8 mouse cellular contexts compared by ENCODE assay signal in genomic region chr15:103183651-103184610, GRCm38 (mm10). TPM values are rescaled to one million over a fixed set of nuclear protein-coding genes. Genes with fewer than 3 reads are reported as not detected.
DNase-seq lines count a peak whose midpoint lies in the region; ATAC-seq and TF ChIP-seq lines count a peak whose summit lies in the region.

No protein-coding gene starts in this region.

- intact Hi-C loops in left cerebral cortex, postnatal 4 days (cut with DNase I) = loop anchor here (5.0 kb wide), 1 partner anchor 123 kb away; no protein-coding TSS in a partner anchor

- peak; percentile 43 for DNase-seq in left cerebral cortex, postnatal 4 days
- DNase-seq in left cerebral cortex, adult 11 months (ENCODE audit: low spot score) = no peak
- peak; percentile 60 for DNase-seq in embryonic facial prominence, embryonic 10.5 days (ENCODE audit: low spot score)
- no peak for DNase-seq in heart, postnatal 0 days (ENCODE audit: low spot score)
- DNase-seq in spleen, postnatal 36 days (ENCODE audit: low spot score in 2 of 2) = no peak
- no peak for DNase-seq in ovary, postnatal 14 days (ENCODE audit: low spot score)
- DNase-seq in adrenal gland, adult 8-10 months = no peak

- peaks cover 4% of the 10 kb centered on the region for H3K36me3 ChIP-seq in embryonic facial prominence, embryonic 10.5 days (replicated peaks)
- H3K36me3 ChIP-seq in heart, postnatal 0 days (replicated peaks; ENCODE audit: control insufficient read depth, insufficient read depth, low read length) = no peaks in the 10 kb centered on the region
- no peaks in the 10 kb centered on the region for H3K36me3 ChIP-seq in liver, embryonic 16.5 days (ENCODE audit: control insufficient read depth, insufficient read depth)

- ATAC-seq in heart, postnatal 0 days (ENCODE audit: insufficient read depth, low read depth) = peak; percentile 12; the same call in 1 of the 2 replicates
- ATAC-seq in liver, embryonic 16.5 days (ENCODE audit: low read depth) = no peak

- no peak for TF ChIP-seq EP300 in heart, postnatal 0 days (IDR thresholded peaks at IDR 0.05; ENCODE audit: low read depth)

- no peak overlapping the region; the same call in 1 of the 2 replicates for H3K27ac ChIP-seq in embryonic facial prominence, embryonic 10.5 days (replicated peaks)
- no peak overlapping the region for H3K27ac ChIP-seq in heart, postnatal 0 days (ENCODE audit: low read depth)
- no peak overlapping the region for H3K27ac ChIP-seq in liver, embryonic 16.5 days (ENCODE audit: low read length)

- H3K27me3 ChIP-seq in embryonic facial prominence, embryonic 10.5 days (replicated peaks; ENCODE audit: low read depth, poor library complexity, severe bottlenecking) = peaks cover 62% of the 10 kb centered on the region
- peaks cover 32% of the 10 kb centered on the region for H3K27me3 ChIP-seq in heart, postnatal 0 days (ENCODE audit: control insufficient read depth, insufficient read depth, low read length)
- peaks cover 39% of the 10 kb centered on the region for H3K27me3 ChIP-seq in liver, embryonic 16.5 days (ENCODE audit: control insufficient read depth, insufficient read depth, low read depth, low read length)

- WGBS in embryonic facial prominence, embryonic 10.5 days = 11% methylated on average over 25 of the region's 25 CpGs
- 12% methylated on average over 25 of the region's 25 CpGs for WGBS in heart, postnatal 0 days
- WGBS in liver, embryonic 16.5 days (ENCODE audit: insufficient replicate concordance) = 14% methylated on average over 25 of the region's 25 CpGs

- no peaks in the 10 kb centered on the region for H3K9me3 ChIP-seq in embryonic facial prominence, embryonic 10.5 days
- H3K9me3 ChIP-seq in heart, postnatal 0 days (replicated peaks; ENCODE audit: control insufficient read depth, low read length) = no peaks in the 10 kb centered on the region
- no peaks in the 10 kb centered on the region for H3K9me3 ChIP-seq in liver, embryonic 16.5 days (replicated peaks; ENCODE audit: control insufficient read depth, low read length)

- H3K4me3 ChIP-seq in embryonic facial prominence, embryonic 10.5 days = peak overlapping the region; percentile 53
- peak overlapping the region; percentile 37 for H3K4me3 ChIP-seq in heart, postnatal 0 days (ENCODE audit: low read depth, low read length)
- H3K4me3 ChIP-seq in liver, embryonic 16.5 days (ENCODE audit: low read depth, low read length) = peak overlapping the region; percentile 14; the same call in 1 of the 2 replicates

- H3K4me1 ChIP-seq in embryonic facial prominence, embryonic 10.5 days = peaks cover 27% of the 10 kb centered on the region
- H3K4me1 ChIP-seq in heart, postnatal 0 days (ENCODE audit: control insufficient read depth, insufficient read depth) = peaks cover 6% of the 10 kb centered on the region
- peaks cover 16% of the 10 kb centered on the region for H3K4me1 ChIP-seq in liver, embryonic 16.5 days (ENCODE audit: control insufficient read depth, low read depth, low read length)

- TF ChIP-seq CTCF in heart, postnatal 0 days (IDR thresholded peaks at IDR 0.05; ENCODE audit: low read depth) = peak; percentile 17

- H3K9ac ChIP-seq in heart, postnatal 0 days (replicated peaks; ENCODE audit: low read depth, low read length) = no peak overlapping the region
- no peak overlapping the region; the same call in 1 of the 2 replicates for H3K9ac ChIP-seq in liver, embryonic 16.5 days (ENCODE audit: low read depth, low read length)

- peak overlapping the region; percentile 67 for H3K4me2 ChIP-seq in heart, postnatal 0 days (ENCODE audit: low read depth, low read length)
- H3K4me2 ChIP-seq in liver, embryonic 16.5 days (ENCODE audit: low read depth, low read length) = peak overlapping the region; percentile 73

RNA-seq across cellular contexts. Expression of gene Smug1, which starts 17.0 kb away (rescaled TPM):
- 10 to 100 TPM; 26.4 to 27.4 TPM for total RNA-seq in left cerebral cortex, postnatal 4 days (2021)
- polyA plus RNA-seq in embryonic facial prominence, embryonic 10.5 days (2016; fragmentation: Nextera tagmentation; extraction: Ambion mirVana) = 15.7 and 19.6 TPM in 2 replicates
- total RNA-seq in heart, postnatal 0 days (2014; rRNA removed; ENCODE audit: low replicate concordance) = 15.7 and 18.2 TPM in 2 replicates
- 10.0 and 10.1 TPM in 2 replicates for polyA plus RNA-seq in heart, postnatal 0 days (2015; fragmentation: Nextera tagmentation; extraction: Ambion mirVana)
- polyA plus RNA-seq in liver, embryonic 16.5 days (2015; fragmentation: Nextera tagmentation; extraction: Ambion mirVana) = 5.1 and 5.8 TPM in 2 replicates
- total RNA-seq in adrenal gland, adult 8-10 months (2022) = 10 to 100 TPM; 14.3 to 22.9 (median 15.7) TPM

RNA-seq across cellular contexts. Expression of gene Cbx5, which starts 55.7 kb away (rescaled TPM):
- total RNA-seq in left cerebral cortex, postnatal 4 days (2021) = 100 to 1,000 TPM; 219 to 230 TPM
- 202 and 206 TPM in 2 replicates for polyA plus RNA-seq in embryonic facial prominence, embryonic 10.5 days (2016; fragmentation: Nextera tagmentation; extraction: Ambion mirVana)
- total RNA-seq in heart, postnatal 0 days (2014; rRNA removed; ENCODE audit: low replicate concordance) = 54.1 and 81.6 TPM in 2 replicates
- 41.5 and 42.1 TPM in 2 replicates for polyA plus RNA-seq in heart, postnatal 0 days (2015; fragmentation: Nextera tagmentation; extraction: Ambion mirVana)
- 40.6 and 45.9 TPM in 2 replicates for polyA plus RNA-seq in liver, embryonic 16.5 days (2015; fragmentation: Nextera tagmentation; extraction: Ambion mirVana)
- 100 to 1,000 TPM in 1 of 4 experiments, 10 to 100 TPM in 3; 74.3 to 104 (median 93.3) TPM for total RNA-seq in adrenal gland, adult 8-10 months (2022)

RNA-seq across cellular contexts. Expression of gene Hnrnpa1, which starts 56.3 kb away (rescaled TPM):
- total RNA-seq in left cerebral cortex, postnatal 4 days (2021) = 100 to 1,000 TPM; 690 to 711 TPM
- 1,897 and 1,928 TPM in 2 replicates for polyA plus RNA-seq in embryonic facial prominence, embryonic 10.5 days (2016; fragmentation: Nextera tagmentation; extraction: Ambion mirVana)
- 37.0 and 88.5 TPM in 2 replicates for total RNA-seq in heart, postnatal 0 days (2014; rRNA removed; ENCODE audit: low replicate concordance)
- 260 and 284 TPM in 2 replicates for polyA plus RNA-seq in heart, postnatal 0 days (2015; fragmentation: Nextera tagmentation; extraction: Ambion mirVana)
- 174 and 193 TPM in 2 replicates for polyA plus RNA-seq in liver, embryonic 16.5 days (2015; fragmentation: Nextera tagmentation; extraction: Ambion mirVana)
- total RNA-seq in adrenal gland, adult 8-10 months (2022) = 100 to 1,000 TPM; 151 to 278 (median 211) TPM

Comparison
In these comparisons a context has a peak if more than half of its experiments do, and no peak if none do; other contexts are left out.
1. DNase-seq: peak in left cerebral cortex, postnatal 4 days (single experiment) and embryonic facial prominence, embryonic 10.5 days (single experiment); none in left cerebral cortex, adult 11 months (single experiment), heart, postnatal 0 days (single experiment), spleen, postnatal 36 days (0 of 2), ovary, postnatal 14 days (single experiment) and adrenal gland, adult 8-10 months (single experiment).
2. Peak in every context shown above with its lines, with median percentiles within 50 percentile points of each other: H3K4me3 ChIP-seq.